Mouse (Mus musculus): Measurements from ENCODE around the gene Rnf182. TPM values are rescaled to one million over a fixed set of nuclear protein-coding genes. Genes with fewer than 3 reads are reported as not detected.

Rnf182 gene
- total and polyA plus RNA-seq, 3 experiments = 0.05 to 0.16 (median 0.07) TPM

DNA sequence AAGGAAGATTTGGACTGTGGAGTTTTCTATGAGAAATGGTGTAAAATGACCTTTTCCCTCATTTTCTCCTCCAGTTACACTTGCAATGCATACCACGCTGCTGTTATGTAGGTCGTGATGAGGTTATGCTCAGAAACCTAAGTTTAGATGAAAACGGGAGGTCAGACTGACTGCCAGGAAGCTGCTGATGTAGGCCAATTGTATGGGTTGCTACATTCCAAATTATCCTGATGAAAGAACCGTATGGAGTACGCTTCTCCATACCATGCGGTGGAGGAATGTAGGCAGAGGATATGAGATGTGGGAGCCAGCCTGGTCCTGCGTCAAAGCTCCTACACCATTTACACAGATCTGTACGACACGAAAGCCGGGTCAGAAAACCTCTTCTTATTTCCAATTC lies 72.6 kb downstream of the Rnf182 start:
- Histone ChIP-seq H3K9ac (ENCODE audit: low read depth, low read length) (no peak overlapping the region), H3K27ac (no peak overlapping the region), H3K4me1 (ENCODE audit: control insufficient read depth, insufficient read depth, low read length) (peaks cover 3% of the 10 kb centered on the region), H3K79me2 (replicated peaks; ENCODE audit: control insufficient read depth, insufficient read depth, low read length) (no peaks in the 10 kb centered on the region), H3K36me3 (ENCODE audit: control insufficient read depth, insufficient read depth, low read length) (no peaks in the 10 kb centered on the region), H3K27me3 (ENCODE audit: control insufficient read depth, insufficient read depth, low read length) (no peaks in the 10 kb centered on the region), H3K4me3 (no peak overlapping the region)
- intact Hi-C loops (cut with DNase I) = no loop called here
- no peak for TF ChIP-seq EP300 (IDR thresholded peaks at IDR 0.05; ENCODE audit: insufficient read depth, low read depth, low read length)
- TF ChIP-seq CTCF (IDR thresholded peaks at IDR 0.05) = no peak
- TF ChIP-seq POLR2A (IDR thresholded peaks at IDR 0.05; ENCODE audit: insufficient read depth, low read depth, low read length) = no peak
- DNase-seq = no peak
- WGBS = 88% methylated on average over 10 of the region's 10 CpGs

DNA sequence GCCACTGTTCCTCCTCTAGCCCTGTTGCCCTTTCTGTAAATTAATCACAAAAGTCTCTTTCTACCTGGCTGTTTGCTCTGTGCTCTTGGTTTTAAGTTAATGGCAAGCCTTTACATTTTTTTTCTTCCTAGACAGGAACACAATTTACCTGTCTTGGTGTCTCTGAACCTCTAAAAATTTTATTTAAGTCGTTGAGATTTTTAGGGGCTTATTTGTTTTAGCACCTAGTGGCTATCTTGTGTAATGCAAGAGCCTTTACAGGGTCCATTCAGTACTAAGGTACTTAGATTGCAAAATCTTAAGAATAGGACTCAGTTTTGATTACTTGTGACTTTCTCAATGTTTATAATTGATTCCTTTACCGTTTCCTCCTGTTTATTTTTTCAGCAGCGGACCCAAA lies 76.2 kb downstream of the Rnf182 start:
- H3K4me1 ChIP-seq (ENCODE audit: control insufficient read depth, insufficient read depth, low read length) = no peaks in the 10 kb centered on the region

GRCm38 (mm10) chr13:43695521-43695920 lies 80.0 kb downstream of the Rnf182 start:
- H3K36me3 ChIP-seq (ENCODE audit: control insufficient read depth, insufficient read depth, low read length) = no peaks in the 10 kb centered on the region
- no peaks in the 10 kb centered on the region for H3K79me2 ChIP-seq (replicated peaks; ENCODE audit: control insufficient read depth, insufficient read depth, low read length)
- H3K27ac ChIP-seq = no peak overlapping the region
- DNase-seq = no peak
- H3K27me3 ChIP-seq (ENCODE audit: control insufficient read depth, insufficient read depth, low read length) = no peaks in the 10 kb centered on the region
- no peak overlapping the region for H3K9ac ChIP-seq (ENCODE audit: low read depth, low read length)
- no peaks in the 10 kb centered on the region for H3K4me1 ChIP-seq (ENCODE audit: control insufficient read depth, insufficient read depth, low read length)
- no peak overlapping the region for H3K4me3 ChIP-seq
- TF ChIP-seq EP300 (IDR thresholded peaks at IDR 0.05; ENCODE audit: insufficient read depth, low read depth, low read length) (no peak), POLR2A (IDR thresholded peaks at IDR 0.05; ENCODE audit: insufficient read depth, low read depth, low read length) (no peak), CTCF (IDR thresholded peaks at IDR 0.05) (no peak)
- intact Hi-C loops (cut with DNase I) = no loop called here

More for the DNA sequence above, 76.2 kb downstream of the Rnf182 start:
- Histone ChIP-seq H3K27ac (no peak overlapping the region), H3K79me2 (replicated peaks; ENCODE audit: control insufficient read depth, insufficient read depth, low read length) (no peaks in the 10 kb centered on the region), H3K27me3 (ENCODE audit: control insufficient read depth, insufficient read depth, low read length) (no peaks in the 10 kb centered on the region), H3K4me3 (no peak overlapping the region), H3K36me3 (ENCODE audit: control insufficient read depth, insufficient read depth, low read length) (no peaks in the 10 kb centered on the region), H3K9ac (ENCODE audit: low read depth, low read length) (no peak overlapping the region)
- DNase-seq = no peak
- WGBS = 61% methylated on average over 3 of the region's 3 CpGs
- intact Hi-C loops (cut with DNase I) = no loop called here
- TF ChIP-seq POLR2A (IDR thresholded peaks at IDR 0.05; ENCODE audit: insufficient read depth, low read depth, low read length) (no peak), EP300 (IDR thresholded peaks at IDR 0.05; ENCODE audit: insufficient read depth, low read depth, low read length) (no peak), CTCF (IDR thresholded peaks at IDR 0.05) (peak; percentile 37)

GRCm38 (mm10) chr13:43696011-43696410 lies 80.5 kb downstream of the Rnf182 start:
- no peaks in the 10 kb centered on the region for H3K79me2 ChIP-seq (replicated peaks; ENCODE audit: control insufficient read depth, insufficient read depth, low read length)
- no peak for TF ChIP-seq EP300 (IDR thresholded peaks at IDR 0.05; ENCODE audit: insufficient read depth, low read depth, low read length)
- TF ChIP-seq CTCF (IDR thresholded peaks at IDR 0.05) = no peak
- no peak for TF ChIP-seq POLR2A (IDR thresholded peaks at IDR 0.05; ENCODE audit: insufficient read depth, low read depth, low read length)
- no peak overlapping the region for H3K4me3 ChIP-seq
- no peaks in the 10 kb centered on the region for H3K36me3 ChIP-seq (ENCODE audit: control insufficient read depth, insufficient read depth, low read length)
- no peaks in the 10 kb centered on the region for H3K4me1 ChIP-seq (ENCODE audit: control insufficient read depth, insufficient read depth, low read length)
- no peak overlapping the region for H3K27ac ChIP-seq
- H3K27me3 ChIP-seq (ENCODE audit: control insufficient read depth, insufficient read depth, low read length) = no peaks in the 10 kb centered on the region
- DNase-seq = no peak
- intact Hi-C loops (cut with DNase I) = no loop called here
- no peak overlapping the region for H3K9ac ChIP-seq (ENCODE audit: low read depth, low read length)
- 83% methylated on average over 7 of the region's 7 CpGs for WGBS

DNA sequence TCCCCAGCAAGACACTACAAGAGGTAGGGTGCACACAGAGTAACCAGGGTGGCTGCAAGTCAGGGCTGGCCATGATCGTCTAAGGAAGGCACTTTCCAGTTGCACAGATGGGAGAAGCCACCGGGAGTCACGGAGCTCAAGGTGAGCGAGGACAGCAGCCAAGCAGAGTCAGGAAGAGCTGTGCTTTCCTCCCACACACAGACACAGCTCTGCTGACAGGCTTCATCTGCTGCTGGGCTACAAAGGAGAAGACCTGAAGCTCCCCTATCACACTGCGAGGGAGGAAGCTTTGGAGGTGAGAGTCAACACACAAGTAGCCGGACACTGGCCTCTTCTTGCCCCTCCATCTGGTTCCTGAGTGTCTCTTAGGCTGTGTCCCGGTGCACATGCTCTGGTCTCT lies 83.0 kb downstream of the Rnf182 start:
- TF ChIP-seq EP300 (IDR thresholded peaks at IDR 0.05; ENCODE audit: insufficient read depth, low read depth, low read length) (no peak), POLR2A (IDR thresholded peaks at IDR 0.05; ENCODE audit: insufficient read depth, low read depth, low read length) (no peak), CTCF (IDR thresholded peaks at IDR 0.05) (no peak)
- Histone ChIP-seq H3K4me1 (ENCODE audit: control insufficient read depth, insufficient read depth, low read length) (no peaks in the 10 kb centered on the region), H3K27me3 (ENCODE audit: control insufficient read depth, insufficient read depth, low read length) (no peaks in the 10 kb centered on the region), H3K4me3 (no peak overlapping the region), H3K27ac (no peak overlapping the region), H3K79me2 (replicated peaks; ENCODE audit: control insufficient read depth, insufficient read depth, low read length) (no peaks in the 10 kb centered on the region), H3K9ac (ENCODE audit: low read depth, low read length) (no peak overlapping the region), H3K36me3 (ENCODE audit: control insufficient read depth, insufficient read depth, low read length) (no peaks in the 10 kb centered on the region)
- intact Hi-C loops (cut with DNase I) = no loop called here
- no peak for DNase-seq
- WGBS = 39% methylated on average over 7 of the region's 7 CpGs

- Histone ChIP-seq H3K27ac (no peak overlapping the region), H3K9ac (ENCODE audit: low read depth, low read length) (no peak overlapping the region), H3K27me3 (ENCODE audit: control insufficient read depth, insufficient read depth, low read length) (no peaks in the 10 kb centered on the region), H3K36me3 (ENCODE audit: control insufficient read depth, insufficient read depth, low read length) (no peaks in the 10 kb centered on the region), H3K4me1 (ENCODE audit: control insufficient read depth, insufficient read depth, low read length) (no peaks in the 10 kb centered on the region), H3K79me2 (replicated peaks; ENCODE audit: control insufficient read depth, insufficient read depth, low read length) (no peaks in the 10 kb centered on the region), H3K4me3 (no peak overlapping the region)
- WGBS = 70% methylated on average over 7 of the region's 7 CpGs
- no peak for DNase-seq
- intact Hi-C loops (cut with DNase I) = no loop called here
- no peak for TF ChIP-seq POLR2A (IDR thresholded peaks at IDR 0.05; ENCODE audit: insufficient read depth, low read depth, low read length)
- TF ChIP-seq EP300 (IDR thresholded peaks at IDR 0.05; ENCODE audit: insufficient read depth, low read depth, low read length) = no peak
- TF ChIP-seq CTCF (IDR thresholded peaks at IDR 0.05) = no peak
These were observed 88.0 kb downstream of the Rnf182 start for GRCm38 (mm10) chr13:43703471-43703870.

All from heart, adult 2 months (tissue).